Mouse (Mus musculus): ENCODE data around the gene Trip10. TPM values are rescaled to one million over a fixed set of nuclear protein-coding genes. Genes with fewer than 3 reads are reported as not detected.
A peak's percentile ranks its signal among the peaks of the same experiment; 100 is the strongest.

The Trip10 gene
- polyA plus RNA-seq, 1 experiment from 2014 or later = 10.4 TPM

DNA sequence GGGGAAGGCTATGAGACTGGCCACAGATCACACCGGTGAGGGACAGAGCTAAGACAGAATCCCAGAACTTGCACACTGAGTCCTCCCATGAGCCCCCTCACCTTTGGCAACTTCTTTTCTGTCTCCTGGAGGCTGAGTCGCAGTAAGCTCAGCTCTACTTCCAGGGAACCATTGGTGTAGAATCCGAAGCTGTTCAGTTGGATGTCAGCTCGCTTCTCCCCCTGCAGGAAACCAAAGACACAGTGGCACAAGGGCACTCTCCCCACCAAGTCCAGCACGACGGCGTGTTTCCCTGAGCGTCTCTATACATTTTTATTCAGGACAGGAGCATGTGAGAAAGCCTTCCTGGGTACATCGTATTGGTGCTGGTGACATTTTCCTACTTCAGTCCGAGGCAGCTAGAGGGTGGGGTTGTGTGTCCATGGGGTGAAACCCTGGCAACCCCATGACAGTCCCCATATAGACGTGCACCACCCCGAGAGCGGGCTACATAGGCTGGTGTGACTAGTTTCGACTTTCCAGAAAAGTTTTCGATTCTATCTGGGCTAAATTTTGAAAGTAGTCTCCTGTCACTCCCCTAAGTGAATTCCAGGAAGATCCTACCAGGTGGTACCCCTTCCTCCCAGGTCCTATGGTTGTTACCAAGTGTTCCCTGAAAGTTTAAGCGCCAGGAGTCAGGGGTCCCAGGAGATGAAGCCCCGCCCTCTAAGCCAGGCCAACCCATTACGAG is 2.4 kb upstream of the Trip10 start:
- Histone ChIP-seq H3K36me3 (ENCODE audit: control insufficient read depth, insufficient read depth) (peaks cover 6% of the 10 kb centered on the region), H3K4me2 (ENCODE audit: low read depth, low read length) (peak overlapping the region; percentile 70), H3K4me1 (ENCODE audit: control insufficient read depth, low read depth, low read length) (peaks cover 31% of the 10 kb centered on the region), H3K4me3 (ENCODE audit: low read depth, low read length) (peak overlapping the region; percentile 77), H3K27ac (ENCODE audit: low read length) (peak overlapping the region; percentile 78), H3K9me3 (replicated peaks; ENCODE audit: control insufficient read depth, low read length) (no peaks in the 10 kb centered on the region), H3K9ac (ENCODE audit: low read depth, low read length) (peak overlapping the region; percentile 82), H3K27me3 (ENCODE audit: control insufficient read depth, insufficient read depth, low read depth, low read length) (peaks cover 13% of the 10 kb centered on the region)
- ATAC-seq (ENCODE audit: low read depth) = no peak
- 4% methylated on average over 18 of the region's 18 CpGs for WGBS (ENCODE audit: insufficient replicate concordance)

DNA sequence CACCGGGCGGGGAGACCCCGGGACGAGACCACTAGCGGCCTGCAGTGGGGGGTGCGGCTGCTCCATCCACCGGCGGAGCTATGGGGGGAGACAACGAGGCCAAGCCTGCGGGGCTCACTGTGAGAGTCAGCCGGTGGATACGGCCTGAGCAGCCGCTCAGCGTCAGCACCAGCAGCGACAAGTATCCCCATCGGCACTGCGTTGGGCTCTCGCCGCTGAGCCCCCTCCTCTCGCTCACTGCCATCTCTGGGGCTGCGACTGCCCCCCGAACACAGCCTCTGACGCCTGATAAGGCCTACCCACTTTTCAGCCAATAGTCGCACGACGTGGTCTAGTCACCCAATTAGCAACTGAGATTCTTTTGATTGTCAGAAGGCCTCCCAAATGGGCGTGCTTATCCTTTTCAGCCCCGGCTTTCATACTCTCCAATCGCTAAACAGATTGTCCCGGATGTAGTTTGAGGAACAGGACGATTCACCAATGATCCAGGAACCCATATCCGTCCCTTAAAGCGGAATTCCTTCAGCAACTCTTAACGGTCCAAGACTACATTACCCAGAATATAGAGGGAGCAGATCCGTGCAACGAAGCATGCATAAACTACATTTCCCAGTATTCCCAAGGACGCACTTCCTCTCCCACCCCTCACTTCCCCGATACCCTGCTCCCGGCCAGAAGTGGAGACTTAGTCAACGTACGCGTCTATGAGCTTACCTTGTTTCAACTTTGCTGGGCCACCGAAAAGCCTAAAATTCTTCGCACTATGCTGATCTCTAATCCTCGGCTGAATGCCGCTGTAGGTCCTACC is 1.7 kb upstream of the Trip10 start:
- under 1% methylated on average over 46 of the region's 46 CpGs for WGBS (ENCODE audit: insufficient replicate concordance)
- Histone ChIP-seq H3K27ac (ENCODE audit: low read length) (peak overlapping the region; percentile 86), H3K4me1 (ENCODE audit: control insufficient read depth, low read depth, low read length) (peaks cover 31% of the 10 kb centered on the region), H3K4me3 (ENCODE audit: low read depth, low read length) (peak overlapping the region; percentile 77), H3K9ac (ENCODE audit: low read depth, low read length) (peak overlapping the region; percentile 82), H3K27me3 (ENCODE audit: control insufficient read depth, insufficient read depth, low read depth, low read length) (peaks cover 13% of the 10 kb centered on the region), H3K4me2 (ENCODE audit: low read depth, low read length) (peak overlapping the region; percentile 70), H3K36me3 (ENCODE audit: control insufficient read depth, insufficient read depth) (peaks cover 6% of the 10 kb centered on the region), H3K9me3 (replicated peaks; ENCODE audit: control insufficient read depth, low read length) (no peaks in the 10 kb centered on the region)
- ATAC-seq (ENCODE audit: low read depth) = peak; percentile 84

- Histone ChIP-seq H3K4me2 (ENCODE audit: low read depth, low read length) (peak within 1 kb of the TSS; percentile 70), H3K27me3 (ENCODE audit: control insufficient read depth, insufficient read depth, low read depth, low read length) (peaks cover 13% of the 10 kb centered on the region), H3K4me1 (ENCODE audit: control insufficient read depth, low read depth, low read length) (peaks cover 31% of the 10 kb centered on the region), H3K36me3 (ENCODE audit: control insufficient read depth, insufficient read depth) (no peaks in the 10 kb centered on the region; the same call in 1 of the 2 replicates), H3K9me3 (replicated peaks; ENCODE audit: control insufficient read depth, low read length) (no peaks in the 10 kb centered on the region), H3K9ac (ENCODE audit: low read depth, low read length) (peak within 1 kb of the TSS; percentile 82), H3K4me3 (ENCODE audit: low read depth, low read length) (peak within 1 kb of the TSS; percentile 77), H3K27ac (ENCODE audit: low read length) (peak within 1 kb of the TSS; percentile 86)
- ATAC-seq (ENCODE audit: low read depth) = peak; percentile 46
- under 1% methylated on average over 12 of the region's 12 CpGs for WGBS (ENCODE audit: insufficient replicate concordance)
Measured at GRCm38 (mm10) chr17:57248201-57248699, 1.0 kb upstream of the Trip10 start, which contains the start of gene Gpr108. Gene Gpr108 (minus strand): TSS chr17:57248446.

DNA sequence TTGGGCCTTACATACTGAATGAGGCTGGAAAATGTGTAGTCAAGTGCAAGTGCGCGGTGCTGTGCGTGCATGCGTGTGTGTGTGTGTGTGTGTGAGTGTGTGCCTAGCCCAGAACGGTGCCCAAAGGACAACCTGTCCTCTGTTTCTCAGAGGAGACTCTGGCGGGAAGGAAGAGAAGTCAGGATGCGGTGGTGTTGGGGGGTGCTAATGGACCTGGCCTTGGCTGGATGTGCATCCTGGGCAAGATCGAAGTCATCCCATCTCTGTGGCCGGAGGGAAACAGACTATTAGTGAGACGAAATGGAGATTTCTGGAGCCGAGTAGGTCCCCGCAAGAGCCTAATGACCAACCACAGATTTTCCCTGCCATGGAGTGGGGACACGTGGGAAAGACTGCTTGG is 484 bp upstream of the Trip10 start:
- Histone ChIP-seq H3K9ac (ENCODE audit: low read depth, low read length) (peak overlapping the region; percentile 54), H3K9me3 (replicated peaks; ENCODE audit: control insufficient read depth, low read length) (no peaks in the 10 kb centered on the region), H3K36me3 (ENCODE audit: control insufficient read depth, insufficient read depth) (no peaks in the 10 kb centered on the region), H3K27ac (ENCODE audit: low read length) (peak overlapping the region; percentile 86), H3K4me2 (ENCODE audit: low read depth, low read length) (peak overlapping the region; percentile 70), H3K4me3 (ENCODE audit: low read depth, low read length) (peak overlapping the region; percentile 77), H3K4me1 (ENCODE audit: control insufficient read depth, low read depth, low read length) (peaks cover 31% of the 10 kb centered on the region), H3K27me3 (ENCODE audit: control insufficient read depth, insufficient read depth, low read depth, low read length) (peaks cover 13% of the 10 kb centered on the region)
- 7% methylated on average over 13 of the region's 13 CpGs for WGBS (ENCODE audit: insufficient replicate concordance)
- no peak for ATAC-seq (ENCODE audit: low read depth)

DNA sequence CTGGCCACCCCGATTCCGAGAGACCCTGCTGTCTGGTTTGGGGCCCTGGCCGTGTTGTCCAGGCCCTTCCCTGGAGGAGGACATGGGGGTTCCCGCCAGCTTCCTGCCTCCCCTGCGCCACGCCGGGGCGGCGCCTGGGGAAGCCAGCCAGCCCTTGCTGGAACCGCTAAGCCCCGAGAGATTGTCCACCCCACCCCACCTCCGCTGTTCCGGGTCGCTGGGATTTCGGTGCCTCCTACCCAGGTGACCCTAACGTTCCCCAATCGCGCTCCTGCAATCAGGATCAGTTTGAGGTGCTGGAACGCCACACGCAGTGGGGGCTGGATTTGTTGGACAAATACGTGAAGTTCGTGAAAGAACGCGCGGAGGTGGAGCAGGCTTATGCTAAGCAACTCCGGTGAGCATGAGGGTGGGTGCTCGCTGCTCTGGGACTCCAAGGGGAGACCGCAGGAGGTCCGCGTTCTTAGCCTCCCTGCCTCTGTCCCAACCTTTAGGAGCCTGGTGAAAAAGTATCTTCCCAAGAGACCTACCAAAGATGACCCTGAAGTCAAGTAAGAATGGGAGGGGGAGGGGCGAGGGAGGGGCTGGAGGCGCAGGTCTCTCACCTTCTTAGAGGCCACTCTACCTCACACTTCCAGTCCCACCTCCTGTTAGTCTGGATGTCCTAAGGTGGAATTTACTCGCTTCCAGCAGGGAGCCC is 1.4 kb downstream of the Trip10 start:
- peak overlapping the region; percentile 29 for H3K9ac ChIP-seq (ENCODE audit: low read depth, low read length)
- H3K9me3 ChIP-seq (replicated peaks; ENCODE audit: control insufficient read depth, low read length) = no peaks in the 10 kb centered on the region
- 4% methylated on average over 33 of the region's 33 CpGs for WGBS (ENCODE audit: insufficient replicate concordance)
- H3K4me1 ChIP-seq (ENCODE audit: control insufficient read depth, low read depth, low read length) = peaks cover 30% of the 10 kb centered on the region
- H3K4me2 ChIP-seq (ENCODE audit: low read depth, low read length) = peak overlapping the region; percentile 70
- H3K4me3 ChIP-seq (ENCODE audit: low read depth, low read length) = peak overlapping the region; percentile 77
- no peak overlapping the region for H3K27ac ChIP-seq (ENCODE audit: low read length)
- H3K27me3 ChIP-seq (ENCODE audit: control insufficient read depth, insufficient read depth, low read depth, low read length) = peaks cover 13% of the 10 kb centered on the region
- ATAC-seq (ENCODE audit: low read depth) = no peak
- no peaks in the 10 kb centered on the region for H3K36me3 ChIP-seq (ENCODE audit: control insufficient read depth, insufficient read depth)

- no peak overlapping the region for H3K9ac ChIP-seq (ENCODE audit: low read depth, low read length)
- WGBS (ENCODE audit: insufficient replicate concordance) = 88% methylated on average over 3 of the region's 3 CpGs
- H3K36me3 ChIP-seq (ENCODE audit: control insufficient read depth, insufficient read depth) = no peaks in the 10 kb centered on the region
- H3K4me2 ChIP-seq (ENCODE audit: low read depth, low read length) = no peak overlapping the region
- no peak overlapping the region for H3K4me3 ChIP-seq (ENCODE audit: low read depth, low read length)
- H3K27ac ChIP-seq (ENCODE audit: low read length) = no peak overlapping the region
- H3K9me3 ChIP-seq (replicated peaks; ENCODE audit: control insufficient read depth, low read length) = no peaks in the 10 kb centered on the region
- H3K4me1 ChIP-seq (ENCODE audit: control insufficient read depth, low read depth, low read length) = peaks cover 22% of the 10 kb centered on the region
- ATAC-seq (ENCODE audit: low read depth) = no peak
- peaks cover 13% of the 10 kb centered on the region for H3K27me3 ChIP-seq (ENCODE audit: control insufficient read depth, insufficient read depth, low read depth, low read length)
Measured at GRCm38 (mm10) chr17:57251431-57251830, 2.2 kb downstream of the Trip10 start.

DNA sequence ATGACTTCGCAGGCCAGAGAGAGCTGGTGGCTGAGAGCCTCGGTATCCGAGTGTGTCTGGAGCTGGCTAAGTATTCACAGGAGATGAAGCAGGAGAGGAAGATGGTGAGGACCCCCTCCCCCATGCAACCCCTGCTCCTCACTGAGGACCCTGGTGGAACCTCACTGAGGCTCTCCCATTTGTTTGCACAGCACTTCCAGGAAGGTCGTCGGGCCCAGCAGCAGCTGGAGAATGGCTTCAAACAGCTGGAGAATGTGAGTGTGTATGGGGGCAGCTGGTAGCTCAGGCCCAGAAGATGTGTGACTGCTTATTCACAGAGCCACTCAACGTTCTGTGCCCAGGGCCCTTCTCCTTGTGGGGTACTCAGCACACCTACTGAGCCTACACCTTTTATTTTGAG is 4.1 kb downstream of the Trip10 start:
- no peaks in the 10 kb centered on the region for H3K36me3 ChIP-seq (ENCODE audit: control insufficient read depth, insufficient read depth)
- H3K4me3 ChIP-seq (ENCODE audit: low read depth, low read length) = no peak overlapping the region
- H3K9ac ChIP-seq (ENCODE audit: low read depth, low read length) = no peak overlapping the region
- no peaks in the 10 kb centered on the region for H3K9me3 ChIP-seq (replicated peaks; ENCODE audit: control insufficient read depth, low read length)
- H3K27ac ChIP-seq (ENCODE audit: low read length) = no peak overlapping the region
- ATAC-seq (ENCODE audit: low read depth) = no peak
- no peak overlapping the region for H3K4me2 ChIP-seq (ENCODE audit: low read depth, low read length)
- H3K4me1 ChIP-seq (ENCODE audit: control insufficient read depth, low read depth, low read length) = peaks cover 16% of the 10 kb centered on the region
- WGBS (ENCODE audit: insufficient replicate concordance) = 58% methylated on average over 6 of the region's 6 CpGs
- peaks cover 13% of the 10 kb centered on the region for H3K27me3 ChIP-seq (ENCODE audit: control insufficient read depth, insufficient read depth, low read depth, low read length)

DNA sequence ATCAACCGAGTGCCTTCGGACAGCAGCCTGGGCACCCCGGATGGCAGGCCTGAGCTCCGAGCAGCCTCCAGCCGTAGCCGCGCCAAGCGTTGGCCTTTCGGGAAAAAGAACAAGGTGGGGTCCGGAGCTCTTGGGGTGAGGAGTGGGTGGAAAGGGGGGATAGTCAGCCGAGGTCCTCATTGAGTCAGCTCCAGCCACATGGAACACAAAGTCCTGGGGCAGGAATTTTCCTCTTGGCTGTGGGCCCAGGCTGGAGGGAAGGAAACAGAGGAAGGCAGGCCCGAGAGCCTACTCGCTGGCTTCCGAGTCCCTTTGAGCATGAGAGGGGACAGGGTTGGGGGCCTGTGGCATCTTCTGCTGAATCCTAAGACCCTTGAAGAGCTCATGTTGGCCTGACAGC is 6.1 kb downstream of the Trip10 start:
- no peaks in the 10 kb centered on the region for H3K9me3 ChIP-seq (replicated peaks; ENCODE audit: control insufficient read depth, low read length)
- H3K27ac ChIP-seq (ENCODE audit: low read length) = no peak overlapping the region
- WGBS (ENCODE audit: insufficient replicate concordance) = 74% methylated on average over 14 of the region's 14 CpGs
- H3K27me3 ChIP-seq (ENCODE audit: control insufficient read depth, insufficient read depth, low read depth, low read length) = peaks cover 5% of the 10 kb centered on the region
- H3K4me1 ChIP-seq (ENCODE audit: control insufficient read depth, low read depth, low read length) = no peaks in the 10 kb centered on the region; the same call in 1 of the 2 replicates
- no peak overlapping the region for H3K4me2 ChIP-seq (ENCODE audit: low read depth, low read length)
- no peak overlapping the region for H3K9ac ChIP-seq (ENCODE audit: low read depth, low read length)
- ATAC-seq (ENCODE audit: low read depth) = no peak
- no peaks in the 10 kb centered on the region for H3K36me3 ChIP-seq (ENCODE audit: control insufficient read depth, insufficient read depth)
- no peak overlapping the region for H3K4me3 ChIP-seq (ENCODE audit: low read depth, low read length)
